Mouse (Mus musculus) macrophage (primary cell): ENCODE results near the gene Fam110a. TPM values are rescaled to one million over a fixed set of nuclear protein-coding genes. Genes with fewer than 3 reads are reported as not detected.

Experiments used
- H3K27ac ChIP-seq: fragments of 350-480 bp; formaldehyde crosslinking; 2 replicates; pipeline ENCODE4 v1.9.0; 2021
- H3K36me3 ChIP-seq: fragments of 350-480 bp; formaldehyde crosslinking; 2 replicates; pipeline ENCODE4 v1.9.0; 2021; ENCODE audit errors: inconsistent target
- H3K4me3 ChIP-seq: fragments of 350-480 bp; formaldehyde crosslinking; 2 replicates; pipeline ENCODE4 v1.9.0; 2021; ENCODE audit errors: inconsistent target
- H3K79me2 ChIP-seq: fragments of 350-480 bp; formaldehyde crosslinking; 2 replicates; pipeline ENCODE4 v1.9.0; 2021; ENCODE audit errors: inconsistent target
- WGBS: methylation state at CpG from one replicate; pipeline ENCODE4 v1.1.7; 2026; ENCODE audit warnings: inconsistent platforms; ENCODE audit not compliant: missing documents; 5-methylcytosine and 5-hydroxymethylcytosine counted together
- polyA plus RNA-seq: library from polyadenylated mRNA; stranded (reverse); fragments of 250-400 nt; gene quantifications from 3 replicates; pipeline ENCODE4 v1.2.4, GENCODE M21; 2018; ENCODE audit warnings: inconsistent platforms

The Fam110a gene
- polyA plus RNA-seq, 1 experiment from 2014 or later: 4.8 TPM

DNA sequence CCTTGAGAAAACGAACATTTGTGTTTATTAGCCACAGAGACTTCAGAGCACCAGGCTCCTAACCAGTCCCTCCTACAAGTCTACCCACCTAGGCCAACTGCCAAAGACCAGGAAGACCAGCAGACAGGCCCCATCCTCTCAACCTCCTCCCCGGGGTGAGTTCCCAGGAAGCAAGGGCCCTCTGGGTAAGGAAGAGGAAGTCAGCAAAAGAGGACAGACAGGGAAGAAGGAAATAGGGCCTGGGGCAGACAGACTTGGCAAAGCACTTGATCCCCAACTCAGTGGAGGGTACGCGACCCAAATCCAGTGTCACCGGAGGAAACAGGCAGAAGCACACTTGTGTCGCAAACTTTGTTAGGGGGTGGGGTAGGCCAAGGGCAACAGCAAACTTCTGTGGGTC is 10.6 kb downstream of the Fam110a start:
- Histone ChIP-seq H3K4me3 (no peak overlapping the region), H3K79me2 (peaks cover 61% of the 10 kb centered on the region), H3K36me3 (no peaks in the 10 kb centered on the region), H3K27ac (no peak overlapping the region)
- 66% methylated on average over 6 of the region's 6 CpGs for WGBS

DNA sequence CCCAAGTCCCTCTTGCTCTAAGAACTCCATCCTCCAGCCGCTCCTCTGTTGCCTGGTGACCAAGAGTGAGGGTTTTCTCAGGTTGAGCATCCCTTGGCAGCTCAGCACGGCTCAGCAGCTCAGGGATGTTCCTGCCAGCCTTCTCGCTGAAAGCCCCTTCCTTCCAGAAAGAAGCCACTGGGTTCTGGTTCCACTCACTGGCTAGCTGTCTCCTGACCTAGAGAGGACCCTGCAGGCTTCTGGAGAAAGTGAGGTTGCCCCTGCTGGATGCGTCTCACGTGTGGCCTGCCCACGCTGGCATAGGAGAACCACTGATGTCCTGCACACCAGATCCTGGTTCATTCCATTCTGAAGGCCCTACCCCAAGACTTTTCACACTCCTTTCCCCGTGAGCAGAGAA is 11.0 kb downstream of the Fam110a start:
- H3K36me3 ChIP-seq: no peaks in the 10 kb centered on the region
- peaks cover 57% of the 10 kb centered on the region for H3K79me2 ChIP-seq
- H3K4me3 ChIP-seq: no peak overlapping the region
- no peak overlapping the region for H3K27ac ChIP-seq
- 90% methylated on average over 7 of the region's 7 CpGs for WGBS

DNA sequence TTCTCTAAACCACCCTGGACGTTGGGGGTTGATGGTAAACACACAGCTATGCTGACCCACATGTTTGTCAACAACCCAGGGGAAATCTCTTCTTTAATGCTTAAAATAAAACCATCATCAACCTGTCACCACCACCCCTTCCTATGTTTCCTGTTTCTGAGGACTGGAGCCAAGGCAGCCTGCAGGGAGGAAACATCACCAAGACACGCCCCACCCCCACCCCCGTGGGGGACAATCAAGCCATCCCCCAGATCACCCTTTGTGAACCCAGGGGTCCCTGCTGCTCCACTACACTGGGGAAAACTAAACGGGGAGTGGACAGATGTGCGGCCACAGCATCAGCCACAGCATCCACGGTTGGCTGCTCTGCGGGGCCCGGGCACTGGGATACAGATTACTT is 11.6 kb downstream of the Fam110a start:
- H3K79me2 ChIP-seq: peaks cover 52% of the 10 kb centered on the region
- no peaks in the 10 kb centered on the region for H3K36me3 ChIP-seq
- WGBS: 63% methylated on average over 8 of the region's 8 CpGs
- no peak overlapping the region for H3K27ac ChIP-seq
- H3K4me3 ChIP-seq: no peak overlapping the region

- H3K79me2 ChIP-seq: peaks cover 45% of the 10 kb centered on the region
- H3K4me3 ChIP-seq: no peak overlapping the region
- WGBS: 75% methylated on average over 2 of the region's 2 CpGs
- no peak overlapping the region for H3K27ac ChIP-seq
- no peaks in the 10 kb centered on the region for H3K36me3 ChIP-seq
These were observed 12.2 kb downstream of the Fam110a start for GRCm38 (mm10) chr2:151967792-151968191.

- WGBS: 65% methylated on average over 9 of the region's 9 CpGs
- Histone ChIP-seq H3K4me3 (no peak overlapping the region), H3K79me2 (peaks cover 40% of the 10 kb centered on the region), H3K36me3 (no peaks in the 10 kb centered on the region), H3K27ac (no peak overlapping the region)
These were observed 12.8 kb downstream of the Fam110a start for GRCm38 (mm10) chr2:151967176-151967750.

- Histone ChIP-seq H3K4me3 (no peak overlapping the region), H3K27ac (no peak overlapping the region), H3K79me2 (peaks cover 11% of the 10 kb centered on the region; the same call in 1 of the 2 replicates), H3K36me3 (no peaks in the 10 kb centered on the region)
- 60% methylated on average over 9 of the region's 9 CpGs for WGBS
These were observed 16.0 kb downstream of the Fam110a start for GRCm38 (mm10) chr2:151964052-151964451.

DNA sequence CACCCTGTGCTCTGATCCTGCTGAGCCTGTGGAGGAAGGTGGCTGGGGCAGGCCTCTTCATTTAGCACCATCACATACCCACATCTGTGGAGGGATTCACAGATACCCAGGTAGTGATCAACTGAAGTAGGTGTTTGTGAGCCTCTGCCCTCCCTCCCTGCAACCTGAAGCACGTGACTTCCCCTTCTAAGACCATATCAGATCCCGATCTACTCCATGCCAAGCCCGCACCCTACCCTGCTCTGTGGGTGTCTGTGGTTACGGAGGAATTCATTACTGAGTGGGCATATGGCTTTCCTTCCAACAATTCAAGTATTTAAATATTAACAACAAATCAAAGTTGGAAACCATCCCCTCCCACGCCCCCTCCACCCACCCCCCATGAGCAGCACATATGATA is 16.7 kb downstream of the Fam110a start:
- 77% methylated on average over 5 of the region's 5 CpGs for WGBS
- no peaks in the 10 kb centered on the region for H3K36me3 ChIP-seq
- peaks cover 3% of the 10 kb centered on the region; the same call in 1 of the 2 replicates for H3K79me2 ChIP-seq
- H3K4me3 ChIP-seq: no peak overlapping the region
- no peak overlapping the region for H3K27ac ChIP-seq

- Histone ChIP-seq H3K27ac (no peak overlapping the region), H3K4me3 (no peak overlapping the region), H3K79me2 (no peaks in the 10 kb centered on the region), H3K36me3 (no peaks in the 10 kb centered on the region)
- WGBS: 67% methylated on average over 10 of the region's 10 CpGs
These were observed 17.5 kb downstream of the Fam110a start for GRCm38 (mm10) chr2:151962474-151962873.

- 86% methylated on average over 8 of the region's 9 CpGs for WGBS
- no peaks in the 10 kb centered on the region for H3K36me3 ChIP-seq
- H3K4me3 ChIP-seq: no peak overlapping the region
- no peak overlapping the region for H3K27ac ChIP-seq
- no peaks in the 10 kb centered on the region for H3K79me2 ChIP-seq
These were observed 18.5 kb downstream of the Fam110a start for GRCm38 (mm10) chr2:151961284-151962196.

- Histone ChIP-seq H3K36me3 (no peaks in the 10 kb centered on the region), H3K79me2 (no peaks in the 10 kb centered on the region), H3K4me3 (no peak overlapping the region), H3K27ac (no peak overlapping the region)
- 91% methylated on average over 5 of the region's 5 CpGs for WGBS
These were observed 20.7 kb downstream of the Fam110a start for GRCm38 (mm10) chr2:151959274-151959673.

DNA sequence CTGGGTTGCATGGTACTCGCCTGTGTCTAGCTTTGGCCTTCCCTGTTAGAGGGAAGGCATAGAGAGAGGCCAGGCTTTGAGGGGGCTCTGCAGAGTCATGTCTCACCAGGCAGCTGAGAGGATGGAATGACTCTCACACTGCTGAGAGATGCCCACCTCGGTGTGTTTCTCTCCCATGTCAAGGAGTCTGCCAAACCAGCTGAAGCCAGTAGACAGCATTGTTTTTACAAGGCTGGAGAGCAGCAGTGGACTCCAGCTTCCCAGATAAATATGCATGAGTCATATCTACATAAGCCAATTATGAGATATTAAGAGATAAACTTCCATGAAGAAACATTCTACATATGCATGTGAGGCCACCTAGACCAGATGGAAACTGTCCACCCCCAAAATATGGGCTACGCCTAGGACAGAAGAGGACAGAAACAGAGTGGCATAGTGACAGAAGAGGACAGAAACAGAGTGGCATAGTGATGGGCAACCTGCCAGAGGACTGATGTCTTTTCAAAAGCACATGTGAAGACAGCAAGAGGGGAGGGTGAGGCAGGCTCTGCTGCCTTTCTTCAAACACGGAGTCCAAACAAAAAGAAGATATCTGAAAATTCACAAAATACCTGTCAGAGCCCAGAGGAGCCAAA is 23.4 kb downstream of the Fam110a start:
- WGBS: 89% methylated on average over 4 of the region's 4 CpGs
- H3K4me3 ChIP-seq: no peak overlapping the region
- no peak overlapping the region for H3K27ac ChIP-seq
- no peaks in the 10 kb centered on the region for H3K36me3 ChIP-seq
- H3K79me2 ChIP-seq: no peaks in the 10 kb centered on the region

- Histone ChIP-seq H3K79me2 (no peaks in the 10 kb centered on the region), H3K4me3 (no peak overlapping the region), H3K27ac (no peak overlapping the region), H3K36me3 (no peaks in the 10 kb centered on the region)
- WGBS: 96% methylated on average over 8 of the region's 8 CpGs
These were observed 26.4 kb downstream of the Fam110a start for GRCm38 (mm10) chr2:151953665-151954064.

DNA sequence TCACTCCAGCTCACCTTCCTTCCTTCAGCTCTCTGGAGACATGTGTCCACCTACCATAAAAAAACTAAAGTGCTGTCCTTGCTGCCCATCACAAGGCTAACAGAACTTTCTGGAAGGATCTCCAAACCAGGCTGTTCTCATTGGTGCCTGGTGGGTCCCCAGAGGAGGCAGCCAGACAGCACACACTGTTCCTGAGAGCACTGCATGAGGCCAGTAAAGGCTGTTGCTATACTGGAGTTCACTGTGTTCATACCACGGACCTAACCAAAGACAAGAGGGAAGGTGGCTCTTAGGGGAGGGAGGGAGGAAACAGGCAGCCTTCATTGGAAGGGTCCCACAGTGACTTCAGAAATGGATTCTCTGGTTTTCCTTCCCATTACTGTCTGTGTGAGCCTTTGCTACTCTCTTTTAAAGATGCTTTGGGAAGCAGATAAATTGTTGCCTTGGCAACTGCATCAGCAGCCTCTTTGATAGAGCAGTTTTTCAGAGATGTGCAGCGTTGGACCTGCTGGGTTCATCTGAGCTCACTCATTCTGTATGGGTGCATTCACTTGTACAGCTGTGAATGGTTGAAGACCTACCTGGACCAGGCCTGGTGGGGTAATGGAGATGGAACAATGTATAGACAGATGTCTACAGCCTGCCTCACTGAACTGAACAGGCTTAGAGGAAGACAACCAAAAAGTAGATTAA is 30.8 kb downstream of the Fam110a start:
- 86% methylated on average over 2 of the region's 2 CpGs for WGBS
- Histone ChIP-seq H3K4me3 (no peak overlapping the region), H3K79me2 (no peaks in the 10 kb centered on the region), H3K27ac (no peak overlapping the region), H3K36me3 (no peaks in the 10 kb centered on the region)

DNA sequence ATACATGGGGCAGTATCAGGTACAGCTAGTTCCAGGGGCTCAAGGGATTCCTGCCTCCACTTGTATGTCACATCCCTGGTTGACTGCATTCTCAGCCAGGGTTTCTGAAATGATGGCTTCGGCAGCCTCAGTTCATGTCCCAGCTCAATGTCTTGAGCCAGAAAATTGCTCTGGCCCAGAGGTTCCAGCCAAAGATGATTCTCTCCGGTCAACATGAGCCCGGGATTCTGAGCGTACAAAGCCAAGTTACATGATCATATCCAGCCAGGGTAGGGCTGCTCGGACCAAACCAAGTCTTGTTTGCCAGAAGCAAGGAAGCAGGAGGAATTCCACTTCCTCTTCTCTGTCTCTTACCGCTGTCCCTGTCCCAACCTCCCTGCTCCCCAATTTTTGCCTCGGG is 31.7 kb downstream of the Fam110a start:
- Histone ChIP-seq H3K79me2 (no peaks in the 10 kb centered on the region), H3K36me3 (no peaks in the 10 kb centered on the region), H3K27ac (no peak overlapping the region), H3K4me3 (no peak overlapping the region)
- 89% methylated on average over 7 of the region's 7 CpGs for WGBS
